Mouse (Mus musculus) heart, adult 2 months (tissue): Measurements from ENCODE around the gene Cmip.

ENCODE experiments used
- CTCF ChIP-seq: fragments of 200-600 bp; IDR thresholded peaks from 2 replicates; pipeline ENCODE4 v1.8.1; 2022; ENCODE audit warnings: antibody characterized with exemption, mild to moderate bottlenecking, moderate library complexity
- EP300 ChIP-seq: fragments of 200-500 bp; IDR thresholded peaks from 2 replicates; pipeline ENCODE4 v1.6.1; 2011; ENCODE audit warnings: low read depth, low read length, control low read depth; ENCODE audit not compliant: insufficient read depth
- POLR2A ChIP-seq: fragments of 200-500 bp; IDR thresholded peaks from 2 replicates; pipeline ENCODE4 v1.6.1; 2011; ENCODE audit warnings: mild to moderate bottlenecking, low read depth, low read length, control low read depth; ENCODE audit not compliant: insufficient read depth

- no peak for TF ChIP-seq POLR2A
- TF ChIP-seq EP300, result no peak
- no peak for TF ChIP-seq CTCF
Observed at GRCm38 (mm10) chr8:117367441-117367840, 110.6 kb downstream of the Cmip start.
